Mouse (Mus musculus): ENCODE results near the gene Zdhhc5. TPM values are rescaled to one million over a fixed set of nuclear protein-coding genes. Genes with fewer than 3 reads are reported as not detected.

Zdhhc5 gene
- polyA plus RNA-seq, 2 experiments, result 17.2 to 18.8 TPM

DNA sequence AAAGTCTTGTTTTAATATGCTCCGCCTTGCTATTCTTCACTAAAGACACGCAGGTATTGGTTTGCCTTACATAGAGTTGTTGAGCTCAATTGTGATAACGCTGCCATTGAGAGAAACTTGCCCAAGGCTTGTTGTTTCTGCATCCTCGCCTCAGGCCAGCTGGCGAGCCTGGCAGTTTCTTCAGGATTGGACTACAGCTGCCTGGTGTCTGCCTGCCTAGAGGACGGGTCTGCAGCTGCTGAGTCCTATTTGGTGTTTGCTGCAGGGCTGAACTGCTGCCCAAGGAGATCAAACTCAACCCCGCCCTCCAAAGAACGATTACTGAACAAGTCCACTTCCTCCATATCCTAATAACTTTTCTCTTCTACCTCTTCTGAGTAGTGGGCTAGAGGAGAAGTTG lies 45.8 kb upstream of the Zdhhc5 start:
- Histone ChIP-seq H3K27ac (no peak overlapping the region), H3K9ac (replicated peaks) (no peak overlapping the region), H3K4me3 (ENCODE audit: insufficient read depth in 1 of 2, low read depth in 2 of 2, low read length in 2 of 2) (no peak overlapping the region), H3K9me3 (ENCODE audit: control insufficient read depth, low read length) (no peaks in the 10 kb centered on the region), H3K27me3 (ENCODE audit: control insufficient read depth, insufficient read depth, low read length) (no peaks in the 10 kb centered on the region), H3K4me1 (replicated peaks; ENCODE audit: control insufficient read depth in 2 of 2, insufficient read depth in 2 of 2, low read length in 1 of 2) (peaks cover 0 to 7% of the 10 kb centered on the region in 2 experiments; a peak in 2 of 4 replicates), H3K4me2 (ENCODE audit: low read depth) (no peak overlapping the region), H3K36me3 (replicated peaks; ENCODE audit: control insufficient read depth, insufficient read depth, low read depth) (no peaks in the 10 kb centered on the region)
- DNase-seq (ENCODE audit: low read depth in 3 of 3, low spot score in 3 of 3) (no peak), ATAC-seq (ENCODE audit: insufficient read depth) (no peak)
- WGBS (ENCODE audit: insufficient replicate concordance), result 53% methylated on average over 8 of the region's 8 CpGs
- TF ChIP-seq CTCF (IDR thresholded peaks at IDR 0.05; ENCODE audit: low read depth), result no peak
- TF ChIP-seq EP300 (IDR thresholded peaks at IDR 0.05; ENCODE audit: low read depth), result no peak

DNA sequence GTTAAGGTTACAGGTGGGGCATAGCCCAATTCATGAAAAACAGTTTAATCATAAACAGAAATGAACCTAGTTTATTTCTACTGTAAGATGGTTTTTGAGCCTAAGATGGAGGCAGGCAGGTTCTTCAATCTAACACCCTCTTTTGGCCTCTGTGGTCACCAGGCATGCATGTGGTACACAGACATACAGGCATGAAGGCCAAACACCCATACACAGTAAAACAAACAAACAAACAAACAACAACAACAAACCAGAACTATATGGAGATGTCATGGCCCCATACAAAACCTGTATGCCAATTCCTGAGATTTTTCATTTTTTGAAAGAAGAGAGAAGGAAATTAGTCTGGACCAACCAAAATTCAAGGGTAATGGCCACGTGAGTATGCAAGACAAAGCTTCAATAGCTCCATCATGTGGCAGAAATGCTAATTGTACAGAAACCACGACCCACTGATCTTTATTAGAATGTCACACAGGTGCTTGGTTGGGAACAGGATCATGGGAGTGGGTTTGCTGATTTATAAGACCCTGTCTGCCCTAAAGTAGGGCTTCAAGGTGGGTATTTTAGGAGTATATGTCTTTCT lies 43.7 kb upstream of the Zdhhc5 start:
- no peak overlapping the region for H3K4me2 ChIP-seq (ENCODE audit: low read depth)
- H3K4me3 ChIP-seq (ENCODE audit: insufficient read depth in 1 of 2, low read depth in 2 of 2, low read length in 2 of 2), result no peak overlapping the region
- H3K4me1 ChIP-seq (replicated peaks; ENCODE audit: control insufficient read depth in 2 of 2, insufficient read depth in 2 of 2, low read length in 1 of 2), result peaks cover 0 to 7% of the 10 kb centered on the region in 2 experiments; a peak in 2 of 4 replicates
- ATAC-seq (ENCODE audit: insufficient read depth) (peak; percentile 58; the same call in 1 of the 2 replicates), DNase-seq (ENCODE audit: low read depth in 3 of 3, low spot score in 3 of 3) (no peak)
- 0% methylated on average over 2 of the region's 2 CpGs for WGBS (ENCODE audit: insufficient replicate concordance)
- no peak overlapping the region for H3K9ac ChIP-seq (replicated peaks)
- no peak overlapping the region for H3K27ac ChIP-seq
- no peaks in the 10 kb centered on the region for H3K9me3 ChIP-seq (ENCODE audit: control insufficient read depth, low read length)
- peak; percentile 80 for TF ChIP-seq CTCF (IDR thresholded peaks at IDR 0.05; ENCODE audit: low read depth)
- no peak for TF ChIP-seq EP300 (IDR thresholded peaks at IDR 0.05; ENCODE audit: low read depth)
- H3K36me3 ChIP-seq (replicated peaks; ENCODE audit: control insufficient read depth, insufficient read depth, low read depth), result no peaks in the 10 kb centered on the region
- no peaks in the 10 kb centered on the region for H3K27me3 ChIP-seq (ENCODE audit: control insufficient read depth, insufficient read depth, low read length)

DNA sequence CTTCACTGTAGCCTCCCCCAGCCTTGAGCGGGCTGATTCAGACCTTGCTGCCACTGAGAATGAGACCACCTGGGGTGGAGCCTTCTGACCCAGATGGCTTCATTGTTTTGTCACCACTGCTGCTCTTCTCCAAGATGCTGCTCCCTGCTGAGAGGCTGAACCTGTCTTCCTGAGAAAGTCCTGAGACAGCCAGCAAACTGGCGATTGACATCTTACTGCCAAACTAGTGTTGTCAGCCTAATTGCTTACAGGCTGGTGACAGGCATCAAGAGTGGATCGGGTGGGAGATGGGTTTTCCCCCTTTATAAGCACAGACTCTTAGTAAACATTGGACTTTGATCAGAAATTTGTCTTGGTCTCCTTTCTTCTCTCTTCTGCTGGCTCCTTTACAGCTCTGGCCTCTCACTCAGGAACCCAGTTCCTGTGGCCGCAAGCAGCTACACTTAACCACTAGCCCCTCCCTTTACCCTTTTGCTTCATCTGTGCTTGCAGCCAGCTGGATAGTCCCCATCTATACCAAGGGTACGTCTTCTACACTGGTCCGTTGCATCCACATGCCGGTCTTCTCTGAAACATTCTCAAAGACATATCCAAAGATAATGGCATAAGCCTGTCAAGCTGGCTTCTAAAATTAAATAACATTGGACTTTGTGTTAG lies 42.2 kb upstream of the Zdhhc5 start:
- TF ChIP-seq CTCF (IDR thresholded peaks at IDR 0.05; ENCODE audit: low read depth), result no peak
- TF ChIP-seq EP300 (IDR thresholded peaks at IDR 0.05; ENCODE audit: low read depth), result no peak
- 51% methylated on average over 7 of the region's 7 CpGs for WGBS (ENCODE audit: insufficient replicate concordance)
- no peak overlapping the region for H3K4me2 ChIP-seq (ENCODE audit: low read depth)
- H3K4me1 ChIP-seq (replicated peaks; ENCODE audit: control insufficient read depth in 2 of 2, insufficient read depth in 2 of 2, low read length in 1 of 2), result peaks cover 0 to 7% of the 10 kb centered on the region in 2 experiments; a peak in 2 of 4 replicates
- no peak for ATAC-seq (ENCODE audit: insufficient read depth)
- H3K36me3 ChIP-seq (replicated peaks; ENCODE audit: control insufficient read depth, insufficient read depth, low read depth), result no peaks in the 10 kb centered on the region
- no peak for DNase-seq (ENCODE audit: low read depth in 3 of 3, low spot score in 3 of 3)
- no peak overlapping the region for H3K4me3 ChIP-seq (ENCODE audit: insufficient read depth in 1 of 2, low read depth in 2 of 2, low read length in 2 of 2)
- no peaks in the 10 kb centered on the region for H3K9me3 ChIP-seq (ENCODE audit: control insufficient read depth, low read length)
- H3K9ac ChIP-seq (replicated peaks), result no peak overlapping the region
- H3K27ac ChIP-seq, result no peak overlapping the region
- no peaks in the 10 kb centered on the region; the same call in 1 of the 2 replicates for H3K27me3 ChIP-seq (ENCODE audit: control insufficient read depth, insufficient read depth, low read length)

DNA sequence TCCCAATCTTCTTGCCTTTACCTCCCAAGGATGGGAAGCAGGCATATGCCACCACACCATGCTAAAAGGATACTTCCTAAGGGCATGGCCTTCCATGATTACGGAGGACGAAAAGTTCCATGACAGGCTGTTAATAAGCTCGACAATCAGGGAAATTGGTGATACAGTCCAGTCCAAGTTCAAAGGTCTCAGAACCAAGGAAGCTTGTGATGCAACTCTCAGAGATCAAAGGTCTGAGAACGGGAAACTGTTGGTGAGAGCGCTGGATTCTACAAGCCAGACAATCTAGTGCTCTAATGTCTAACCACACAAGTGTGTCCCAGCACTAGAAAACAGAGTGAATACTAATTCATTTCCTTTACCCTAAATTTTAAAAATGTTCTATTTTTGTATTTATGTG lies 41.3 kb upstream of the Zdhhc5 start:
- TF ChIP-seq EP300 (IDR thresholded peaks at IDR 0.05; ENCODE audit: low read depth) (no peak), CTCF (IDR thresholded peaks at IDR 0.05; ENCODE audit: low read depth) (no peak)
- H3K9me3 ChIP-seq (ENCODE audit: control insufficient read depth, low read length), result no peaks in the 10 kb centered on the region
- no peak for DNase-seq (ENCODE audit: low read depth in 3 of 3, low spot score in 3 of 3)
- H3K36me3 ChIP-seq (replicated peaks; ENCODE audit: control insufficient read depth, insufficient read depth, low read depth), result no peaks in the 10 kb centered on the region
- H3K4me1 ChIP-seq (replicated peaks; ENCODE audit: control insufficient read depth in 2 of 2, insufficient read depth in 2 of 2, low read length in 1 of 2), result peaks cover 0 to 4% of the 10 kb centered on the region in 2 experiments; a peak in 2 of 4 replicates
- no peak overlapping the region for H3K27ac ChIP-seq
- 70% methylated on average over 5 of the region's 5 CpGs for WGBS (ENCODE audit: insufficient replicate concordance)
- H3K4me3 ChIP-seq (ENCODE audit: insufficient read depth in 1 of 2, low read depth in 2 of 2, low read length in 2 of 2), result no peak overlapping the region
- H3K4me2 ChIP-seq (ENCODE audit: low read depth), result no peak overlapping the region
- no peak overlapping the region for H3K9ac ChIP-seq (replicated peaks)
- ATAC-seq (ENCODE audit: insufficient read depth), result peak; percentile 22; the same call in 1 of the 2 replicates
- no peaks in the 10 kb centered on the region; the same call in 1 of the 2 replicates for H3K27me3 ChIP-seq (ENCODE audit: control insufficient read depth, insufficient read depth, low read length)

DNA sequence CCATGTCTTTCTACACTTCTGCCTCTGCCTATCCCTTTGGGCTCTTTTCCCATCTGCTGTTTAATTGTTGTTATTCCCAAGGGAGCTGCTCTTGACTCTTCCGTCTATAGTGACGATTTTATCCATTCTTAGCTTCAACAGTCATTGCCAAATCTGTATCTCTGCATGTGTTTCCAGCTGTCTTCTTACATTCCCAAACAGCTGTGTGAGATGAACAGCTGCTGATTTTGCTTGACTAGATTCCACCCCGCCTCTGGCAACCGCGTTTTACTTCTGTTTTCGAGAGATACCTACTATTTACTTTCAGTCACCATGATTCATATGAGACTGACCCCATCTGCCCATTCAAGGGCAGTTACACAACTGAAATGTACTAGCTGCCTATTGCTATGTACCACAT lies 35.1 kb upstream of the Zdhhc5 start:
- H3K36me3 ChIP-seq (replicated peaks; ENCODE audit: control insufficient read depth, insufficient read depth, low read depth), result no peaks in the 10 kb centered on the region
- no peak overlapping the region for H3K4me3 ChIP-seq (ENCODE audit: insufficient read depth in 1 of 2, low read depth in 2 of 2, low read length in 2 of 2)
- peaks cover 0 to 9% of the 10 kb centered on the region in 2 experiments; a peak in 3 of 4 replicates for H3K4me1 ChIP-seq (replicated peaks; ENCODE audit: control insufficient read depth in 2 of 2, insufficient read depth in 2 of 2, low read length in 1 of 2)
- WGBS (ENCODE audit: insufficient replicate concordance), result 51% methylated on average over 6 of the region's 6 CpGs
- peaks cover 3% of the 10 kb centered on the region for H3K27me3 ChIP-seq (ENCODE audit: control insufficient read depth, insufficient read depth, low read length)
- H3K9ac ChIP-seq (replicated peaks), result no peak overlapping the region
- TF ChIP-seq CTCF (IDR thresholded peaks at IDR 0.05; ENCODE audit: low read depth), result no peak
- TF ChIP-seq EP300 (IDR thresholded peaks at IDR 0.05; ENCODE audit: low read depth), result no peak
- no peak for DNase-seq (ENCODE audit: low read depth in 3 of 3, low spot score in 3 of 3)
- H3K4me2 ChIP-seq (ENCODE audit: low read depth), result no peak overlapping the region
- no peak overlapping the region for H3K27ac ChIP-seq
- no peaks in the 10 kb centered on the region for H3K9me3 ChIP-seq (ENCODE audit: control insufficient read depth, low read length)
- ATAC-seq (ENCODE audit: insufficient read depth), result no peak
